Mouse (Mus musculus) cortical plate, adult 2 months (tissue): ENCODE measurements around the gene Set. TPM values are rescaled to one million over a fixed set of nuclear protein-coding genes. Genes with fewer than 3 reads are reported as not detected.
A peak's percentile ranks its signal among the peaks of the same experiment; 100 is the strongest.
"Not testable (repeated sequence)": the region's sequence is repeated elsewhere in the genome, so short reads cannot be mapped to it uniquely, and the experiment has no call there.

Source experiments
- H3K27ac ChIP-seq: fragments of 200-500 bp; 2 replicates; pipeline ENCODE4 v1.5.1; 2012; ENCODE audit warnings: low read length, control low read depth, inconsistent platforms; ENCODE audit not compliant: insufficient read depth
- H3K4me1 ChIP-seq: fragments of 200-500 bp; 2 replicates; pipeline ENCODE4 v1.6.1; 2011; ENCODE audit warnings: low read length; ENCODE audit not compliant: control insufficient read depth, insufficient read depth
- H3K4me3 ChIP-seq: fragments of 200-500 bp; 2 replicates; pipeline ENCODE4 v1.5.1; 2011; ENCODE audit warnings: mild to moderate bottlenecking, low read length, control low read depth; ENCODE audit not compliant: insufficient read depth
- CTCF ChIP-seq: fragments of 200-500 bp; IDR thresholded peaks from 2 replicates; pipeline ENCODE4 v1.5.1; 2011; ENCODE audit warnings: mild to moderate bottlenecking, control low read depth, low read length; ENCODE audit not compliant: insufficient read depth; ENCODE audit errors: extremely low read depth
- POLR2A ChIP-seq: fragments of 200-500 bp; IDR thresholded peaks from 2 replicates; pipeline ENCODE4 v1.6.1; 2011; ENCODE audit warnings: mild to moderate bottlenecking, low read length, control low read depth; ENCODE audit not compliant: insufficient read depth; ENCODE audit errors: extremely low read depth
- polyA plus RNA-seq: library from polyadenylated mRNA; depleted of rRNA; stranded (reverse); fragments of >200 nt; gene quantifications from 2 replicates; pipeline ENCODE4 v1.2.3, GENCODE M21; 2012

Gene Set
- polyA plus RNA-seq, 1 experiment = 153 TPM

DNA sequence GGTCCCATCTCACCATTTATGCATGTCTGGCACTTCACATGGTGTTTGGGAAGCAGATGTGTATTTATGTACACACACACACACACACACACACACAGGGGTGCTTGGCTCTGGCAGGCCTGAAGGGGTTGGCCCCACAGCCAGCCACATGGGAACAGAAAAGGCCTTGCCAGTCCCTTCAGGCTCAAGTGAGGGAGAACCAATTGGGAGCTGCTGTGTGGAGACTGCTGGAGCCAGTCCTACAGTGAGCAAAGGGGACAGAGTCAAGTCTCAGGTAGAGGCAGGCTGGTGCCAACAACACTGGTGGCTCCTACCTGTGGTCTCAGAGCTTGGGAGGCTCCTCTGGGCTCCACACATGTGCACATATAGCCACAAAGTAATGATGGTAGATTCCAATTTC, 17.5 kb upstream of the Set start:
- H3K4me3 ChIP-seq = no peak overlapping the region
- no peaks in the 10 kb centered on the region for H3K4me1 ChIP-seq
- no peak overlapping the region for H3K27ac ChIP-seq
- TF ChIP-seq POLR2A (no peak), CTCF (no peak)

- Histone ChIP-seq H3K4me1 (no peaks in the 10 kb centered on the region), H3K4me3 (no peak overlapping the region), H3K27ac (no peak overlapping the region)
- TF ChIP-seq POLR2A = no peak
- TF ChIP-seq CTCF = peak; percentile 85
These were observed 14.7 kb upstream of the Set start for GRCm38 (mm10) chr2:30042445-30042844.

DNA sequence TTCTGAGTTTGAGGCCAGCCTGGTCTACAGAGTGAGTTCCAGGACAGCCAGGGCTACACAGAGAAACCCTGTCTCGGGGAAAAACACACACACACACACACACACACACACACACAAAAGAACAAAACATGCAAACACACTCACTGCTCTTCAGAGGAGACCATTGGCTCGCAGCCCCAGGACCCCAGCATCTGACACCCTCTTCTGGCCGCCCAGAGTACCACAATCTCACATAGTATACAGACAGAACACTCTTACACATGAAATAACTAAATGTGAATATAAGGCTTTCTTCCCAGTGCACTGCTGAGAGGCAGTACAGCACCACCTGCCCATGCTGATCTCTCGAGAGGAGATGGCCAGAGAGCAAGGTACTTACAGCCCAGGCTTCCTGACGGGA, 12.6 kb upstream of the Set start:
- Histone ChIP-seq H3K4me1 (no peaks in the 10 kb centered on the region; the same call in 1 of the 2 replicates), H3K4me3 (no peak overlapping the region), H3K27ac (no peak overlapping the region)
- TF ChIP-seq POLR2A (no peak), CTCF (no peak)

DNA sequence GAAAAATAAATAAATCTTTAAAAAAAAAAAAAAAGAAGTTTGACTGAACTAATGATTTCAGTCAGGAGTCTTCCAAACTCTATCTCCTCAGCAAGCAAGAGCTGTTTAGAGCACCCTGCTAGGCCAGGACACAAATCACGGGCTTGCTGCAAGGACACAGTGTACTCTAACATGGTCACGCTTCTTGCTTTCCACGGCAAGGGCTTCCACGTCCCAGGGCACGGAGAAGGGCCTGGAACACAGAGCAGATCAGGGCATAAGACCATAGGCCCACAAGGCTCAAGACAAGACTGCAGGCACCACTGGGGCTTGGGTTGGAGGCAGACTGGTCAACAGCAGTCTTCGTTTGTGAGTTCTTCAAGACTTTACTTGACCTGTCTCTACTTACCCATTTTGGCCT, 10.1 kb upstream of the Set start:
- Histone ChIP-seq H3K4me1 (no peaks in the 10 kb centered on the region; the same call in 1 of the 2 replicates), H3K4me3 (no peak overlapping the region), H3K27ac (no peak overlapping the region)
- TF ChIP-seq CTCF (no peak), POLR2A (no peak)

DNA sequence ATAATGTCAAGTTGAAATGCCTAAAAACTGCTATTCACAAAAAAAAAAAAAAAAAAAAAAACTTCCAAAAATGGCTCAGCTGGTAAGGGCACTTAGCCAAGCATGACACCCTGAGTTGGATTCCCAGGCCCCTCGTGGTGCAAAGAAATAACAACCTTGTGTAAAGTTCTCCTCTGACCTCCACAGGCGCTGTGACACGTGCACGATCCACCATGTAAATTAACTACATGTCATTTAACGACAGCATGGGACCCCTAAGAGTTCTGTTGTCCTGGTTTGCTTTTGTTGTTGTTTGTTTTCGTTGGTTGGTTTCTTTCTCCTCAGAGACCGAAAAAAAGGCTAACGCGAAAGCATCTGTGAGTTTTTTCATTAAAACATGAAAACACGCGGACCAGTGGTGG, 9.1 kb upstream of the Set start:
- Histone ChIP-seq H3K4me3 (peak overlapping the region; percentile 67), H3K4me1 (no peaks in the 10 kb centered on the region; the same call in 1 of the 2 replicates), H3K27ac (no peak overlapping the region)
- TF ChIP-seq POLR2A = no peak
- no peak for TF ChIP-seq CTCF

DNA sequence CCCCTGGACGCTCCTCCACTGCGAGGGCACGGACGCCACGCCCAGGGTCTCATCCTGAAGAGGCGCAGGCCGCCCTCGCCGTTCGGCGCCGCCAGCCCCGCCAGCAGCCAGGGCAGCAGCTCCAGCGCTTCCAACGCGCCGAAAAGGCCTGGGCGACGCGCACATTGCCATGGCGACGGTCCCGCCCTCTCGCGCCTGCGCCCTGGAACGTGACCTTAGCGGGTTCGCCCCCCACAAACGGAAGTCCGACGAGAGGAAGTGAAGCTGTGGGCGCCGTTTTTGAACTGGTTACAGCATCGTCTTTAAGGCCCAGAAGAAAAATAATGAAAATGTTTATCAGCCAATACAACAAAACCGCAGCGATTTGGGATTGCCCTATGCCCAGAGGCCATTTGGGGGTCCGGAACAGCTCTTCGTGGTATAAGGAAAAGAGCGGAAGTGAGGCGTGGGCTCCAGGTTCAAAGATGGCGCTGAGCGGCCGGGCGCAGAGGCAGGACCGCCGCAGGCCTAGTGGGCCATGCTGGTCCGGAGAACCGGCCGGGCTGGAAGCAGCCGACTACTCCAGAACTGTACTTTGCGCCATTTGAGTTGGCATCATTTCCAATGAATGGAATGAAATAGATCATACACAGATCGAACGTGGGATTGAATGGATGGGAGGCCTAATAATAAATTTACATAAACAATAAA, 8.3 kb upstream of the Set start, which contains the start of gene Wdr34:
Gene Wdr34, minus strand, starts transcription at position 183 of the 690 bp plus-strand sequence.
- H3K27ac ChIP-seq = peak within 1 kb of the TSS; percentile 92

GRCm38 (mm10) chr2:30049831-30050230, 7.3 kb upstream of the Set start:
- Histone ChIP-seq H3K4me3 (no peak overlapping the region), H3K27ac (no peak overlapping the region), H3K4me1 (no peaks in the 10 kb centered on the region; the same call in 1 of the 2 replicates)
- TF ChIP-seq CTCF (no peak), POLR2A (no peak)

More for the DNA sequence above, 8.3 kb upstream of the Set start, which contains the start of gene Wdr34:
- peak within 1 kb of the TSS; percentile 67 for H3K4me3 ChIP-seq
- TF ChIP-seq CTCF (no peak), POLR2A (peak; percentile 70; the same call in 1 of the 2 replicates)
- H3K4me1 ChIP-seq = no peaks in the 10 kb centered on the region; the same call in 1 of the 2 replicates

- TF ChIP-seq POLR2A (no peak), CTCF (0 out of 2 replicates have a peak, but pooled peaks have one; percentile 6)
- no peak overlapping the region for H3K4me3 ChIP-seq
- H3K4me1 ChIP-seq = no peaks in the 10 kb centered on the region; the same call in 1 of the 2 replicates
- no peak overlapping the region for H3K27ac ChIP-seq
These were observed 5.0 kb upstream of the Set start for GRCm38 (mm10) chr2:30051992-30052761.

- H3K4me3 ChIP-seq, H3K4me1 ChIP-seq, H3K27ac ChIP-seq: not testable (repeated sequence)
These were observed 1.9 kb upstream of the Set start for GRCm38 (mm10) chr2:30055310-30055709.

DNA sequence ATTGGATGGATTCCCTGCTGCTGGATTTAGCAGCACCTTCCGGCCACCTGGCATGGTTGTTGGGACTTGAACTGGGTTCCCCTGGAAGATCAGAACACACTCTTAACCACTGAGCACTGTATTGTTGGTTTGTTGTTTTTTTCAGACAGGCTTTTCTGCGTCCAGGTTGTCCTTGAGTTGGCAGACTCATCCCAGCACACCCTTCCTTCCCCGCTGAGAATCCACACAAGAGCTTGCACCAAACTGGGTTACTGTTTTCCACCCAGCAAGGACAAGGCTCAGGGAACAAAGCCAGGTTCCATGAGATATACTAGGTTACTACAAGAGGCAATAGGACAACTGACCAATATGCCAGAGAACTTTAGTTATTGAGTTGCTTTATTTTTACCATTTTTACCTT, 442 bp upstream of the Set start:
- Histone ChIP-seq H3K4me3 (no peak overlapping the region), H3K4me1 (no peaks in the 10 kb centered on the region), H3K27ac (no peak overlapping the region)
- TF ChIP-seq POLR2A = no peak
- TF ChIP-seq CTCF = no peak
